Mouse (Mus musculus) heart, adult 9 months (tissue): ENCODE data around the gene Nubp1.

Experiments used
- DNase-seq, 2 experiments: peaks; one replicate each; pipeline ENCODE4 v3.0.0; 2022; ENCODE audit warnings: low spot score in 2 of 2

The Nubp1 gene

DNA sequence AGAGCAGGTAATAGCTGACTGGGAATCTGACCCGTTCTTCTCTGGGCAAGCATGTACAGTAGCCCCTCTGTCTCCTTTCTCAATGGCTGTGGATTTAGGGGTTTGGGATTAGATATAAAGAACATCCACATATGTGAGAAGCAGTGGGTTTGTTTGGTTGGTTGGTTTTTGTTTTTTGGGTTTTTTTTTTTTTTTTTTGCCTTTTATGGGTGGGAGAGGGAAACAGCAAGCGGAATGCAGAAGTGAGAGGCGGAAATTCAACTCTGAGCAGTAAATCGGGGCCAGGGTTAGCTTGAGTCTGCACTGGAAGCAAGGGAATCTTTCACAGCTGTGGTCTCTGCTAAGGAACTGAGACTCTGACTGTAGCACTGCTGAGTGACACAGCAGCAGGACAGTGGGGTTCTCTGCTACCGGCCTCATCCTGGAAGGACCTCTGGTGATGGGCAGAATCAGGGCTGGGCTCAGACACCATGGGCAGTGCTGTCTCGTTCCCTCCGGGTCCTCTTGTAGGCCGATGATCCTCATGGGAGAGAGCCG lies 6.0 kb downstream of the Nubp1 start:
- peak in 1 of 2 experiments; percentile 41 for DNase-seq

GRCm38 (mm10) chr16:10420447-10421054 lies 8.8 kb downstream of the Nubp1 start:
- DNase-seq = no peak

DNA sequence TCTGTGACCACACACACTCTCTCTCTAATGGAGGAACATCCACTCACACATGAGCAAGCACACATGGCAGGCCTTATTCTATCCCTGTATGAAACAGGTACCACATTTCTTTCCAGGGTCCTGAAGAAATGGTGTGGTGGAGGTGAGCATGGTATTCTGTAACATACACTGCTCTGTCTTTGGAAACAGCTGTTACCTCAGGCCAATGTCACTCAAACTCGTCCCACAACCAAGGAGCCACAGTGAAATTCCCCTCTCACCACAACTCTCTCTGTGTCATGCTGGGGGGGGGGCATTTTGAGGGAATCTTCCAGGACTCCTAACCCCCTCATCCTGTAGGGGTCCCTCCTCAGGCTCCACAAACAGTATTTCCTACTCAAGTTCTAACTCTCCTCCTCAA lies 20.2 kb downstream of the Nubp1 start:
- no peak for DNase-seq

DNA sequence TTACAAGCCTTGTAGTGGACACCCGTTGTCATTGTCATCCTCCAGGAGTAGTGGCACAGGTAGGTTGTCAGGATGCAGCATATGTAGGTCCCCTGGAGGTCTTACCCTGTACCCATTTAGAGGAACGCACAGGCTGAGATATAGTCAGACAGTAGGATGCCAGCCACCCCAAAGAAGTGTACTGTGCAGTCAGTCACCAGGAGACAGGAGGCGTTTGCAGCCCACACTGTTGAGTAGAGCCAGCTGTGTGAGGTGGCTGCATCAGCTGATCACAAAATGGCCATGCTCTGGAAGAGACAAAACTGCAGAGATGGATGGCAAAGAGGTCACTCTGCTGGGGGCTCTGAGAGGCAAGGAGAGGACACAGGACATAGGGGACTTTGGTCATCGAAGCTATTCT lies 20.6 kb downstream of the Nubp1 start:
- DNase-seq = no peak

DNA sequence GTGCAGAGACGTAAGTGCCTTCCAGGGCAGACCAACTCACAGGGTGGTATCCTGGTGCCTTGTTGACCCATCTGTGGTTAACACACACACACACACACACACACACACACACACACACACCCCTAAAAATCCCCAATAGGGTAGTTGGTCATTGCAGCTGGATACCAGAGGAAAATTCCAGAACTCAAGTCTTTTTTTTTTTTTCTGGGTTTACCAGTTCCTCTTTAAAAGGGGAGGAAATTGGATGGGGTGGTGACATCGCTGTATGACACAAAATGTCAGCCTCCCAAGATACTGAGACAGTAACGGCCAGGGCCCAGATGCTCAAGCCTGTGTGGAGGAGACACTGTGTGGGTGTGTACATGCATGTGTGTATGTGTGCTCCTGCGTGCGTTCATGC lies 21.6 kb downstream of the Nubp1 start:
- DNase-seq = no peak

DNA sequence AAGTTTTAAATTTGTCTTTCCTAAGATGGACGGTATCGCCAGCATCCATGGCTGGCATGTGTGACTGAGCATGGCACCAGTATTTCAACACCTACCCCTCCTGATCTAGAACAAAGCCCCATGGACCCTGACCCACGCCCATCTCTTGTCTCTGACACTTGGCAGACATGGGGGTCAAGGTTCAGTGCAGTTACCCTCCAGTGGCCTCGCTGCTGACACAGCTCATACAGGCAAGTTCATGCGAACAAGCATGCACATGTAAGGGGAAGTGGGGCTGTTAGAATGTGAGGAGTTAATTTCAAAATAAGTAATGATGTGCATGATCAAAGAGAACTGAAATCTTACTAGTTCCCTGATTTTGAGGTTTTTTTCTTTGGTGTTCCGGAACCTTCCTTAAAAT lies 24.4 kb downstream of the Nubp1 start:
- DNase-seq = peak in 1 of 2 experiments; percentile 34

DNA sequence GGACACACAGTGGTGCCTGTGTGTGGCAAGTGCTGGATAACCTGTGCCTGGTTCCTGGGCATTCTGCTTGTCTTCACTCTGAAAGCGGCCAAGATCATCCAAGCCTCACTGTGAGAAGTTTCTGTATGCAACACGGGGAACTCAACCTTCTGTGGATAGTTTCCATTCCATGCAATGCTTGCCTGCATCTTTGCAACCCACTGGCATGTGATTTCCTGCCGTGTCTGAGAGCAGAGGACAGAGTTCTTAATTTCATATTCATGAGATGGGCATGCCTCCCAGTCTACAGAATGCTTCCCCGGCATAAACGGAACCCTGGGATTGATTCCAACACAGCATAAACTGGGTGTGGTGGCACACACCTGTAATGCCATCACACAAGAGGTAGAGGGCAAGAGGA lies 26.3 kb downstream of the Nubp1 start:
- no peak for DNase-seq

GRCm38 (mm10) chr16:10441328-10441727 lies 29.6 kb downstream of the Nubp1 start:
- no peak for DNase-seq

GRCm38 (mm10) chr16:10441761-10442160 lies 30.0 kb downstream of the Nubp1 start:
- no peak for DNase-seq

- DNase-seq = no peak
Observed at GRCm38 (mm10) chr16:10443723-10444122, 32.0 kb downstream of the Nubp1 start.

DNA sequence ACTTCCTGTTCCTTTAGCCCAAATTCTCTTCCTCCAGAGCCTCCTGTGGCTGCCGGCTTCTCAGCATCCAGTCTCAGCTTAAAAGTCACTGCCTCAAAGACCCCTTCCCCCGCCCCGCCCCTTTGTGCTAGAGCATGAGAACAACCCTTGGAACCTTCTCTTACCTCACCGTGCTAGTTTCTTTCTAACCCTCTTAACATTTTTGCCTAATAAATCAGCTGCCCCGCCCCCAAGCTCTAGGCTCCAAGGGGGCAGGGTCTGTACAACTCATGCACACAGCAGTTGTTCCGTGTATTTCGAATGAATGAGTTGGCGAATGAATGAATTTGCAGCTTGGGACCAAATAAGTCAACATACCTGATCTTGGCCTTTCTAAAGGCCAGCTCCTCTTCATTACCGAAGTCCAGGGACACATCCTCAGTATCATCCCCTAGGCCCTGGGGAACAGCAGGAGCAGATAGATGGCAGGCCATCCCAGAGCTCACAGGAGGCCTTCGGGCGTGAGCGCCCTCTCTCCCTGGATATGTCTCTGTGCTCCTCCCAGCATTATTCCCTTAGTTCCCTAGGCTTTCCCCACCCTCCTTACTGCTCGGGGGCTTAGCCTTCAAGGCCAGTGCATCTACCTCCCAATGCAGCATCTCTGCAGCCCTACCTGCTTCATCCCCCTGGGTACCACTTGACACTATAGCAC lies 35.0 kb downstream of the Nubp1 start:
- no peak for DNase-seq

GRCm38 (mm10) chr16:10447264-10447594 lies 35.5 kb downstream of the Nubp1 start, which contains the start of gene Tvp23a:
Tvp23a (minus strand) TSS chr16:10447362.
- peak; percentile 37 to 40 for DNase-seq

- no peak for DNase-seq
Observed at GRCm38 (mm10) chr16:10447781-10448180, 36.0 kb downstream of the Nubp1 start.

- no peak for DNase-seq
Observed at GRCm38 (mm10) chr16:10448931-10449330, 37.2 kb downstream of the Nubp1 start.

GRCm38 (mm10) chr16:10451906-10452305 lies 40.2 kb downstream of the Nubp1 start:
- DNase-seq = no peak

GRCm38 (mm10) chr16:10452445-10452896 lies 40.7 kb downstream of the Nubp1 start:
- DNase-seq = peak; percentile 68 to 71

GRCm38 (mm10) chr16:10453872-10454582 lies 42.3 kb downstream of the Nubp1 start:
- DNase-seq = no peak

DNA sequence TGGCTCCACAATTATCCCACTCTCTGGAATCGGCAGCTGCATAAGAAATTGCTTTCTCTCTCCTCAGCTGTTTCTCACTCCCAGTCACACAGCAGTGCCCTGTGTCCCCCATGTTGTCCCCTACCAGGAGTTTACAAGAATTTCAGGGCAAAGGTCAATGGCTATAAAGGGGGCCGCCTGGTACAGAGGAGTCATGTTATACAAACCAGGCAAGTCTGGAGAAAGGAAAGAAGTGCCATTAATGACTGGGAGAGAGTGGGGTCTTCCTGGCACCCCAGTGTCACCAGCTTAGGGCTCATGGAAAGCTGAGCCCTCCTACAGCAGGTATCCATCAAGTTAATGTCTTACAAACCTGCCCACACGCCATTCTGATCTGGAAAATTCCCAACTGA lies 42.8 kb downstream of the Nubp1 start:
- DNase-seq = no peak

DNA sequence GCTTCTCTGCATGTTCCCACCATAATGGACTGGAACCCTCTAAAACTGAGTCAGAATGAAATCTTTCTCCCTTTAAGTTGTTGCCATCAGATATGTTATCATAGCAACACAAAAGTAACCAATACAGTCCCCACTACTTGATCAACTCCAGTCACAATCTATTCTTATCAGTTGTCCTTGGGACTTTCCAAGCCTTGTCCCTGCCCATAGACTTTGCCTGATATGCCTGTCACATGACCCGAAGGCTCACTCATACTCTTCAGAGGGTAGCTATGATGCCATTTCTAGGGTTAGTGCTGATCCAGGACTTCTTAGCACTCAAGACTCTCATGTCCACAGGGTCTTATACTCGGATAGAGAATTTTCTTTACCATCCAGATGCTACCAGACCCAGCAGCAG lies 48.4 kb downstream of the Nubp1 start:
- DNase-seq = no peak

GRCm38 (mm10) chr16:10461178-10461577 lies 49.4 kb downstream of the Nubp1 start:
- DNase-seq = peak in 1 of 2 experiments; percentile 15

- no peak for DNase-seq
Observed at GRCm38 (mm10) chr16:10465011-10465681, 53.4 kb downstream of the Nubp1 start.
